Mouse (Mus musculus) kidney, adult 2 months (tissue): ENCODE results near the gene Tmbim1.
A peak's percentile ranks its signal among the peaks of the same experiment; 100 is the strongest.

ENCODE experiments used
- CTCF ChIP-seq: fragments of 200-500 bp; conservative IDR thresholded peaks from 2 replicates; pipeline ENCODE4 v1.5.1; 2011; ENCODE audit warnings: low read depth, mild to moderate bottlenecking, control low read depth, low read length, moderate library complexity, mixed read lengths; ENCODE audit not compliant: insufficient read depth, insufficient read length
- POLR2A ChIP-seq: fragments of 200-500 bp; IDR thresholded peaks from one replicate; pipeline ENCODE4 v1.6.1; 2011; ENCODE audit warnings: low read depth, low read length, control low read depth

GRCm38 (mm10) chr1:74303509-74304338, 1.7 kb downstream of the Tmbim1 start:
- TF ChIP-seq CTCF (no peak), POLR2A (peak; percentile 53)
